Mouse (Mus musculus): ENCODE results near the gene Cenpn.

- TF ChIP-seq CTCF (IDR thresholded peaks at IDR 0.05; ENCODE audit: borderline replicate concordance, insufficient read depth, low read depth, low read length) = no peak
- TF ChIP-seq POLR2A (IDR thresholded peaks at IDR 0.05; ENCODE audit: borderline replicate concordance, insufficient read depth, low read length) = no peak
Measured at GRCm38 (mm10) chr8:116905836-116906235, 15.7 kb upstream of the Cenpn start.

Measured in cerebellum, adult 2 months (tissue).